Mouse (Mus musculus): ENCODE results near the gene Smurf1. TPM values are rescaled to one million over a fixed set of nuclear protein-coding genes. Genes with fewer than 3 reads are reported as not detected.

Smurf1 gene
- 60.8 TPM for total RNA-seq (2023)

GRCm38 (mm10) chr5:144965639-144966351, at the start of gene Smurf1:
TSS of gene Smurf1 (minus strand) at chr5:144965847.

Other genes starting within 250 kb of the Smurf1 start
- gene Tmem130, start 204.0 kb downstream of the Smurf1 start, total RNA-seq (2023), result not detected
- 156 TPM for gene Trrap, start 198.1 kb downstream of the Smurf1 start, total RNA-seq (2023)
- not detected for gene Gm4871, start 66.9 kb upstream of the Smurf1 start, total RNA-seq (2023)
- not detected for gene 1700018F24Rik, start 77.1 kb upstream of the Smurf1 start, total RNA-seq (2023)
- gene Arpc1a, start 118.0 kb upstream of the Smurf1 start, total RNA-seq (2023), result 102 TPM
- gene Kpna7, start 118.2 kb upstream of the Smurf1 start, total RNA-seq (2023), result not detected
- 326 TPM for gene Arpc1b, start 148.4 kb upstream of the Smurf1 start, total RNA-seq (2023)
- gene Pdap1, start 174.4 kb upstream of the Smurf1 start, total RNA-seq (2023), result 40.9 TPM
- 215 TPM for gene Bud31, start 174.5 kb upstream of the Smurf1 start, total RNA-seq (2023)
- gene Ptcd1, start 201.3 kb upstream of the Smurf1 start, total RNA-seq (2023), result 19.4 TPM
- 45.6 TPM for gene Cpsf4, start 201.4 kb upstream of the Smurf1 start, total RNA-seq (2023)
- 141 TPM for gene Atp5j2, start 226.2 kb upstream of the Smurf1 start, total RNA-seq (2023)
- 50.7 TPM for gene Zkscan14, start 236.0 kb upstream of the Smurf1 start, total RNA-seq (2023)
- gene Zkscan5, start 238.7 kb upstream of the Smurf1 start, total RNA-seq (2023), result 11.2 TPM